Mouse (Mus musculus) brain, embryonic 14.5 days (tissue): ENCODE measurements around the gene Mab21l1.

Source experiments
- CTCF ChIP-seq: fragments of 200-500 bp; IDR thresholded peaks from 2 replicates; pipeline ENCODE4 v1.5.1; 2012; ENCODE audit warnings: inconsistent platforms, mild to moderate bottlenecking, moderate library complexity, borderline replicate concordance; ENCODE audit not compliant: insufficient read depth, insufficient read length; ENCODE audit errors: extremely low read depth
- POLR2A ChIP-seq: fragments of 200-500 bp; IDR thresholded peaks from 2 replicates; pipeline ENCODE4 v1.6.1; 2012; ENCODE audit warnings: mild to moderate bottlenecking, inconsistent platforms, borderline replicate concordance; ENCODE audit not compliant: poor library complexity, insufficient read depth, insufficient read length, severe bottlenecking; ENCODE audit errors: extremely low read depth

GRCm38 (mm10) chr3:55755805-55756601 is 26.3 kb upstream of the Mab21l1 start:
- TF ChIP-seq CTCF (no peak), POLR2A (no peak)
